Mouse (Mus musculus) layer of hippocampus, adult 18-20 months (tissue): ENCODE results near the gene Gm45521. TPM values are rescaled to one million over a fixed set of nuclear protein-coding genes. Genes with fewer than 3 reads are reported as not detected.

Source experiments
- DNase-seq, 2 experiments: peaks; one replicate each; pipeline ENCODE4 v3.0.0; 2022; ENCODE audit warnings: low spot score in 2 of 2
- long read RNA-seq: library from polyadenylated mRNA; stranded (forward); transcript quantifications from one replicate; pipeline ENCODE4 v2.0.0, GENCODE M21; 2021
- total RNA-seq, 2 experiments: library from RNA; stranded (reverse); gene quantifications; 2 replicates each; pipeline ENCODE4 v1.2.3; 2021

Gm45521 gene
- not detected for total RNA-seq
- long read RNA-seq = 0 reads

DNA sequence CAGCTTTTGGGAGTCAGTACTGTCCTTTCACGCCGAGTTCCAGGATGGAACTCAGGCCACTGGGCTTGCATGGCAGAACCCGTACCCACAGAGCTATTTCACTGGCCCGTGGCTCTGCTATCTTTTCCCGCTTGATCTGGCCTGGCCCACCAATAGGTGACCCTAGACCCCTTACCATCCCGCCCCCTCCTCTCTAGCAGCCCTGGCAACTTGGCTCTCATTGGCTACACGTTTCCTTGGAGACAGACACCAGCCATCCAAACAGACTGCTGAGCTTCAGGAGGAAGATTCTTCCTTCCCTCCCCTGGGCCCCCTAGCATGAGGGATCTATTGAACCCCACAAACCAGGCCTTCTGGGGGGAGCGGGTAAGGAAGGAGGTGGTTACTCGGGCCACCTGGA is at the start of gene Gm45521:
TSS of gene Gm45521 (plus strand) at position 240 of the 400 bp plus-strand sequence.
- DNase-seq = no peak

DNA sequence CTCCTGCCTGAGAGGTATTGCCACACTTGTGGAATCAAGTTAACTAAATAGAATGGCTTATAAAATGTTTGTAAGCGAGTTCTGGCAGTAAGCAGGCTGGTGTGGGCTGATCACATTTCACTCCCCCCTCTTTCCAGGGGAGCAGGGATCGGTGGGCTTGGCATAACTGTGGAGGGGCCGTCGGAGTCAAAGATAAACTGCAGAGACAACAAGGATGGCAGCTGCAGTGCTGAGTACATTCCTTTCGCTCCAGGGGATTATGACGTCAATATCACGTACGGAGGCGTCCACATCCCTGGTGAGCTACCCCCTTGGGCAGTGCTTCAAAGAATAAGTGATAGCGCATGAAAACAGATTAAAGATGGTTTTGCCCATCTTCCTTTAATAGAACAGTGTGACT is 47.6 kb upstream of the Gm45521 start:
- no peak for DNase-seq

DNA sequence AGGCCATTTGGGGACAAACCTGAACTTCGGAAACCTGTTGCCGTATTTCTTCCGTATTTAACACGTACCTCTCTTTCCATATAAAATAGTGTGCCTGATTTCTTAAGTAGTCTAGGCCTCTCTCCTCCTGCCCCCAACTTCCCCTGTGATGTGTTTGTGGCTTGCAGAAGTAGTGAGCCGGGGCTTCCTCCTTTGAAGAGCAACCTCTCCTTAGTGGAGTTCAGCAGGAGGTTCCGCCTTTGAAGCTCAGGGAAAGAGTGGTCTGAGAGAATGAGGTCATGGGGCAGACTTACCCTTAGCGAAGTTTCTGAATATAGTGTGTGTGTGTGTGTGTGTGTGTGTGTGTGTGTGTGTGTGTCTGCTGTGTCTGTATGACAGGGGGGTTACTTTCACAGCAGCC is 43.2 kb upstream of the Gm45521 start:
- no peak for DNase-seq

DNA sequence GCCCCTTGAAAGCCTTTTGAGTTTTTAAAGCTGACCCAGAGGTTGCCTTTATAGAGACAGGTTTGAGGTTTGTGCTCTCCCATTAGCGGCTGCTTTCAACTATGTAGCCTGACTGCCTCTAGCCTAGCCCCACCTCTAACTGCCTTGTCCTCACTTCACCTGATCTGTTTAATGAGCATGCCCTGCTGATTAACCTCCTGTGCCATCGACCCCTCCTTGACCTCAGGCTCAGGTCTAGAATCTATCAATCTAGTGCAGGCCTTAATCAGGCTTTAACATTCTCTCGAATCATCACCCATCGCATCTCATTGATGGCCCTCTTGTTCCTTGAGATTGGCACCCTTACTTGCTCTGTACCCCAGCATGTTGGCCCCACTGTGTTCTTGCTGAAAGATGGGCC is 42.6 kb upstream of the Gm45521 start:
- DNase-seq = no peak

DNA sequence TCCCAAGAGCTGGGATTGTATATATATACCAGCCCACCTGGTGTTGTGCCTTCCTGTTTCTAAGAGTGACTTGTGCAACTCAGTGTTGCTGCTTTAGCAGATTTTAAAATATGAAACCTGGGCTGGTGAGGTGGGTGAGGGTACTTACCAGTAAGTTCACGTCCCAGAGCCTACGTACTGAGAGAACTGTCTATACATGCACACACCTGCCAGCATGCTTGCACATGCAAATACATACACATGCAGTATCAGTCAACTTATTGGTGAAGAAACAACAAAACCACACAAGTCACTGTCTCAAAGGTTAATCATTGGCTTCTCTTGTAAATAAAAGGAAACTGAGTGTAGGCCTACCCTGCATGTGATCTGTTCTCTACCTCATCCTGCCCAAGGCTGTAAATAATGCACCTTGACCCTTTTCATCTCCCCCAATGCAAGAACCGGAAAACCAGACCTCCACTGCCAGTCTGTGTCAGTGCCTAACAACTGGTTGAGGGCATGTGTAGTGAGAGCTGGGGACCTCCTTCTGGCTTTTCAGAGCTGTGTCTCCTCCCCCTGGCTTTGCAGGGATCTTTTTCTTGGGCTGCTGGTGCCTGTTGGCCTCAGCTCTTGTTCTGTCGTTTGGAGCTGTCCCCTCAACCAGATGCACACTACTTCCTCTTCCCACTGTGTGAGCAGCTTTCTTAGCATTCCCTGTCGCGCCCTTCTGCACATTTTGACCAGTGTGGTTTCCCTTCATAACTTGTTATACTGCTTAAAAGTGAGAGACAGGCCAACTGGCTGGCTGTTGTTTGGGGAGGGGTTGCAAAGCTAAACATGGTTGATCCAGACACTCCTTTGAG is 38.7 kb upstream of the Gm45521 start:
- no peak for DNase-seq

DNA sequence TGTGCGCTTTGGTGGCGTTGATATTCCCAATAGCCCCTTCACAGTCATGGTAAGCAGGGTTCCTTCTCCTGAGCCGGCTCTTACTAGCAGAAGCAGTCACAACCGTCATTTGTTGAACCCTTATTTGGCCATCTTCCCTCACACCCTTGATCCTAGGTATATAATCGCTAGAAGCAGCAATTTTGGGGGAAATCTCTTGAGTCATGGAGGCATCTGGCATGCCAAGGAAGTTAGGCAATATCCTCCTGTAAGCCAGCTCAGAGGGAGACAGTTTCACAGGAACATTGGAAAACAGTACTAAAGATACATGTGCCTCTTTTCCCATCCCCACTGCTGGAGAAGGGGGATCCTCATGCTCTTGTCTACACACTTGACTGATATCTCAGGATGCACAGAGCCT is 37.8 kb upstream of the Gm45521 start:
- no peak for DNase-seq

DNA sequence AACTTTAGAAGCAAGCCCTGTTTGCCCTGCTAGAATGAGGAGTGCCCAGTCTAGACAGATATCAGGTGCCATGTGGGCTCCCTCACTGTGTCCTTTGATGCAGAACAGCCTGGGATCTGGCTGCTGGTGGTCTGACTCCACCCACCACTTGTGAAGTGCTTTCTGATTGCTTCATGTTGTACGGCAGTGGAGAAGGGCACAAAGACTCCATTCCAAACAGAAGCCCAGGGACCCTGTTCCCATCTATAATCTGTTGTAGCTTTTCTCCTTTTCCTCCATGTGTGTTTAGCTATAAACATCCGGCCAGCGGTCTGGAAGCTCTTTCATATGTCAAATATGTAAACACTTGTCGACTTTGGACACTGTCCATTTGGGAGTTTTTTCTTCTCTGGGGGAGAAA is 37.2 kb upstream of the Gm45521 start:
- DNase-seq = no peak

DNA sequence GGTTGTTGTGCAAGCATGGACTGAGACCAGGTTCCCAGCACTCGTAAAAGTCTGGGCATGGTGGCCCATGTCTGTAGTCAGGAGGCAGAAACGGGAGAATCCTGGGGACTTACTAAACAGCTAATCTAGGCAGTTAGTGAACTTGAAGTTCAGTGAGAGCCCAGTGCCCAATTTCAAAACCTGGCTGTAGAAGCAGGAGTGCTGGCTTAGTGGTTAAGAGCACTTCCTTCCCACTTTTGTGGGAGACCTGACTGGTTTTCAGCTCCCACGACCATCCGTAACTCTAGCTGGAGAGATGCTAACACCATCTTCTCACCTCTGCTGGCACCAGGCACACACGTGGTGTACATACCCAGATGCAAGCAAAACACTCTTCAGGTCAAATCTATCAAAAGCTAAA is 35.6 kb upstream of the Gm45521 start:
- DNase-seq = no peak

DNA sequence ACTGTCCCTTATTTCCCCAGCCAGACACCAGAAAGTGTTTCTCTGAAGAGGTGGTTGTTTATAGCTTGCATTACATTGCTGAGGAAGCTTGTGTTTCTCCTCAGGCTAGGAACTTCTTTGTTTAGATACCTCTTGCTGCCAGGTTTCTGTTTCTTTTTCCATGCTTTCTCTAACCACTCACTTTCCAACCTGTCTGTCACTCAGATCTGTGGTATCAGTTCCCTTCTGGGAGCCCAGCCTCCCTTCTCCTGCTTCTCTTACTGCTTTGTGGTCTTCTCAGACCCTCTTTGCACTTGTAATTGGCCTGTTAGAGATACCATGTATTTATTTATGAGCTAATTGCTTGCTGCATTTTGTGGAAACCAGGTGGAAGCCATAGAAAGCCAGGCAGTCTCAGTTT is 33.5 kb upstream of the Gm45521 start:
- DNase-seq = no peak

DNA sequence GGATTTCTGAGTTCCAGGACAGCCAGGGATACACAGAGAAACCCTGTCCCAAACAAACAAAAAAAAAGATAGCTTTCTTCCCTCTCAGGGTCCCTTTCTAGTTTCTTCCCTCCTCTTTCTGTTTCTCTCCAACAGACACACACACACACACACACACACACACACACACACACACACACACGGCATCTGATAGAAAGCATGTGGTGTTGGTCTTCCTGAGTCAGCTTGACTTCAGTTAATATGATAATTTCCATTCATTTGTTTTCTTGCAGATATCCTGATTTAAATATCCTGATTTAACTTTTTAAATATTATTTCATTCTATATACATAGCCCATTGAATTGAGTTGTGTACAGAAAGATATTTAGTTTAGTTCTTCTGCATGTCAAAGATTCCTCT is 28.7 kb upstream of the Gm45521 start:
- DNase-seq = no peak

DNA sequence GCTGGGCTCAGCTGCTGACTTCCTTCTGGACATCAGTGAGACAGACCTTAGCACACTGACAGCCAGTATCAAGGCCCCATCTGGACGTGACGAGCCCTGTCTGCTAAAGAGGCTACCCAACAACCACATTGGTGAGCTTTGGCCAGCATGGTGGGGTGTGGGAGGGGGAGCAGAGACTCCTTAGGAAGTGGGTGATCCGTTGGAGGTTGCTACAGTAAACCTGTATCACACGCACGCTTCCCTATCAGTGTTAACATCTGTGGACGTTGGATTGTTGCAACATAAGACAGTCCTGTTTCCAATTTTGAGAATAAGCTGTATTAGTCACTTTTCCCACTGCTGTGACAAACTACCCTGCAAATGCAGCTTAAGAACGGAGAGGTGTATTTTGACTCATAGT is 28.1 kb upstream of the Gm45521 start:
- no peak for DNase-seq

DNA sequence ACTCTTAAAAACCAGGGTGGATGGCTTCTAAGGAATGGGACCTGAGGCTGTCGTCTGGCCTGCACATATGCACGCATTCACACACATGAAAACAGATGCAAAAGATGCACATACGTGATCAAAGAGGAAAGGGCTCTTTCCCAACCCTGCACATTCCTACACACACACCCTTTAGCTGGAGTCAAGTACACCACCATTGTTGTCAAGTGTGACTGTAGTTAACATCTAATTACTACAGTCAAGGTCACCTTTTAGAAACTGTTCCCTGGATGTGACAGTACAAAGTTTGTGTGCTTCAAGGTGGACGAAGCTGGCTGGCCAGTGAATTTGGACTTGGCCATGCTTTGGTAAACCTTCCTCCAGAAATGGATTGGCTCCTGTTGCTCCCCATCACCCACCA is 24.9 kb upstream of the Gm45521 start:
- DNase-seq = no peak

DNA sequence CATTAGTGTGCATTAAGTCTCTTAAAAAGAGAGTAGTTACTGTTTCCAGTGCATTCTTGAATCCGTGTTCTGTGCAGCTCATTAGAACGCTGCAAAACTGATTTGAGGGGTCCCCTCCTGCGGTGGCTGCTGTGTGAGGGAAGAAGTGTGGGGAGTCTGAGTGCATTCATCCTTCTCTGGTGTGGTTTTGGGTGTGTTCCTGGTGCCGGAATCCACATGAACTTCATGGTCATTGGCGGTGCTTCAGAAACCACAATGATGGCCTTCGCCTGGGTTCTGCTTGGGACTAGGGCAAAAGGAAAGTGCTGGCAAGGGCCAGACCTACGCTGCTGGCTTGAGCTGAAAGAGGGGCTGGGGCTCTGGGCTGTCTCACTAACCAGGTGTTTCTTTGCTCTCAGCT is 22.9 kb upstream of the Gm45521 start:
- DNase-seq = no peak

DNA sequence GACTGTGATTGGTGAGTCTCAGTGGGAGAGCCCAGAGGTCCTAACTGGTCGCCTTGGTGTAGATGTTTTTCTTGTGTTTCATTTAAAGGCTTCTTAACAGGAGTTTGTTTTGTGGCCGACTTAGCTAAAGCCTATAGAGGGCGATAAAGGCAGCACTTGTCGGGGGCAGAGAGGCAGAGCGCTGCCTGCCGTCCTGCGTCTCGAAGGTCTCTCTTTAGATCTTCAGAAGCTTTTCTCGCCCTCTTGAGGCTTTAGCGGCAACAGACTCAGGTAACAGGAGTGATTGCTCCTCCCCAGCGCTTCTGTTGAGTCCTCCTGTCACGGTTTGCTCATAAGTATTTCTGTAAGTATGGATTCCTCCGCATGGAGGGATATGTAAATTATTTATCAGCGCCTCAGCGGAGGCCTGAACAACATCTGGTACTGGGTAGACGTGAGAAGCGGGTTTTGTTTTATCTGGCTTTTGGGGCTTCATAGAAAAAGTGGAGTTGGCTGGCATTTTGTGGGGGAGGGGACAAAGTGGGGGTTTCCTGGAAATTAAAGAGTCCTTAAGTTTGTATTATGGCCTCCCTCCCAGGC is 19.9 kb upstream of the Gm45521 start:
- peak in 1 of 2 experiments; percentile 23 for DNase-seq

DNA sequence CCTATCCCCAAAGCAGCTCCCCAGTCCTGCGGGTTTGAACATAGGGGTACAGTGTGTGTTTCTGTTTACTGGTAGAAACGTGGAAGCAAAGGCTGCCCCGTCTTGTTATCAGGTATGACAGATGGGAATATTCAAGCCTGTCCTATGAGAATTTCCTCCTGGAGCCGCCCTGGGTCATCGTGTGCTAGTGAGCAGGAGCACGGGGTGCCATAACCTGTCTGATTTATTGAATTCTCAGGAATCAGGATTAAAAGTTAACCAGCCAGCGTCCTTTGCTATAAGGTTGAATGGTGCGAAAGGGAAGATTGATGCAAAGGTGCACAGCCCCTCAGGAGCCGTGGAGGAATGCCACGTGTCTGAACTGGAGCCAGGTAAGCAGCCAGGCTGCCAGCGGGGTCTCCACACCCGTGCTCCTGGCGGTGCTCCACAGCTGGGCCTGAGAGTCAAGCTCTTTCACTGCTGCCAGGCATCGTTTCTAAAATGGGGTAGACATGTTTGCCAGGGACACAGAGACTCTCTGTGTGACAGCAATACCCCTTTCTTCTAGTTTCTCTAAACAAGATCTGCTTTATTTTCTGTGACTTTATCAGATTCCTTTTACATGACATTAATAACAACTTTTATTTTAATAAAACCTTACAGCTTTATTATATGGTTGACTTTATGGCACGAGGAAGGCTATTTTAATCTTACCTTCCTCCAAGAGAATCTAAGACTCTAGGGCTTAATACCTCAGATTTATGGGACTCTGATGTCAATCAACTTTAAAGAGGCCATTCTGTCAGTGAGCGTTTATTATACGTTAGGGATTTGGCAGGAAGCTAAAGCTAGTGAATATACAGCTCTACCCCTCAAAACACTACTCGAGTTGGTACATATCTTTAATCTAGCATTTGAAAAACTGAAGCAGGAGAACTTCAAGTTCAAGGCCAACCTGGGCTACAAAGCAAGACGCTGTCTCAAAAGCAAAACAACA is 18.0 kb upstream of the Gm45521 start:
- peak in 1 of 2 experiments; percentile 29 for DNase-seq

DNA sequence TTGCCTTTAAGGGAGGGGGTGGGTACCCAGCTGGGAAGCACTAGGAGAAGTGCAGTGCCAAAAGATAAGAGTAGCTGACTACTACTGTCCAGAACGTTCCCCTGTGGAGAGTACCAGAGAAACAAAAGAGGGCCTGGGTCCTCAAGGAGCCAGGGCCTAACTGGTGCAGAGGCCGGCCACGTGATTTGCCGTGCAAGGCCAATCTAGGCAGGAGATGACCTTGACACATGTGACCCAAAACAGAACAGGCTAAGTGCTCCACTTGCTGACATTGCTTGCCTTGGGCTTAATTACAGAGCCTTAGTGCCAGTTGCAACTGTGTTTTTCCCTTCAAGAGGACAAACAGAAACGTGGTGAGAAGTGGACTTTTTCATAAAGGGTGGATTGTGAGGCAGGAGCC is 15.7 kb upstream of the Gm45521 start:
- DNase-seq = no peak

DNA sequence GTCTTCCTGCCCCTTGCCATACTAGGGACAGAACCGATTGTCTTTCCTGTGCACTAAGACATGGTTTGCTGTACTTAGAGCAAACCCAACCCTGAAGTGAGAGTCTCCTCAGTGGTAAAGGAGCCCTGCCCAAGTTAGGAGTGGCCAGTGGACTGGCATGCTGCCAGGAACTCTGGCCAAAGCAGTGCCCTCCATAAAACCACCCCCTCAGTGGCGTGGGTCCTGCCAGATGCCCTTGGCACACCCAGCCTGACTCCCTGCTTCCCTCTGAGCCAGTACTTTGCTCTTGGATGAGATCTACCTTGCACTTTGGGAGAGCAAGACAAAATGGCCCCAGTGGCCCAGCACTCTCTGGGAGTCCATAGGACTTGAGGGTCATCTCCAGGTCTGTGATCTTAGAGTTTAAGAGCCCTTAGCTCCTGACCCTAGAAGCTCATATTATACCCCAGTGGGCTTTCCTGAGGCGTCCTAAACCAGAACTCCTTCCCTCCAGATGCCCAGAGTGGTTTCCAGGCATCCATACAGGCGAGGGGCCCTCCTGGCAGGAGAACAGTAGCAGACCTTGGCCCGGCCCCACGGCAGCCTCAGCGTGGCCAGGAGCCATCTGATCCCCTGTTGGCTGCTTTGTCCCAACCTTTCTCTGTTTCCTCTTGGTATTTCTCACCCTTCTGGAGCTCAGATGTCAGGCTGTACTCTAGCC is 13.8 kb upstream of the Gm45521 start:
- no peak for DNase-seq

DNA sequence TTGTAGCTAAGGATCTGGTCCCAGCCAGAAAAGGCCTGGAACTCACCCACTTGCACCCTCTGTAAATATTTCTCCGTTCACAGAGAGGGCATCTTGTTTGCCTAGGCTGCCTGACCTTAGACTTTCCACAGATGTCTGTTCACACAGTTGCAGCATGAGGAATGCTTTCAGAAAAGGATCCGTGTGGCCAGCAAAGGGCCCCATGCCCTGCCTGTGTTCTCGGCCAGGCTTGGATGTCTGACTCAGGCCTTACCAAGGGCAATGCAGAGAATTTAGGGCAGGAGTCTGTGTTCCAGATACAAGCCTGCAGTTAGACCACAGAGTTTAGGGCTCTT is 13.3 kb upstream of the Gm45521 start:
- no peak for DNase-seq

DNA sequence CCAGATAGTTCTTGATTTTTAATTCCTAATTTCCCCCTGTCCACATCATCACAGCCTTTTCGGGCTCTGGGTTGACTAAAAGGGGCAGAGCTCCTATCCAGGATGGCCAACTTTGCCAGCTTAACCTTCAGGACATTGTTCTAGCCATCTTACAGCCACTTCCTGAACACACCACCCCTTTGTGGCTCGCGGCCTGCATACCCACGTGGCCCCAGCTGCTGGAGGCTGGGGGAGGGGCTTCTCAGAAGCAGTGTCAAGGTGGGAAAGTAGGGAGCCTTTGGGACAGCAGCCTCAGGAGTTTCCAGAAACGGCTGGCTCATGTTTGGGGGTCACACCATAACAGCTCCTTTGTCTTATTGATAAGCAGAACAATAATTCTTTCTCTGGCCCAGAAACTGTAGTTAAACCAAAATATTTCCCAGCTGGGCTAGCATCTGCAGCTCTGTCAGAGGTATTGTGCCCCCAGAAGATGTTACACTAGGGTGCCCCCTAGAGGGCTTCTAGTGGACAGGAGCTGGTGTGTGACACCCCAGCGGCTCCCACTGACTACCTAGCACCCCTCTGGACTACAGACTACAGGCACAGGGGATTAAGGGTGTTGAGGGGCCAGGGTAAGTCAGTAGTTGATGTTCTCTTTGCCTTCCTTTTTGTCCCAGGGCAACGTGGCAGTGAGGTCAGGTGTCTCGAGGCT is 12.6 kb upstream of the Gm45521 start:
- DNase-seq = peak in 1 of 2 experiments; percentile 50

DNA sequence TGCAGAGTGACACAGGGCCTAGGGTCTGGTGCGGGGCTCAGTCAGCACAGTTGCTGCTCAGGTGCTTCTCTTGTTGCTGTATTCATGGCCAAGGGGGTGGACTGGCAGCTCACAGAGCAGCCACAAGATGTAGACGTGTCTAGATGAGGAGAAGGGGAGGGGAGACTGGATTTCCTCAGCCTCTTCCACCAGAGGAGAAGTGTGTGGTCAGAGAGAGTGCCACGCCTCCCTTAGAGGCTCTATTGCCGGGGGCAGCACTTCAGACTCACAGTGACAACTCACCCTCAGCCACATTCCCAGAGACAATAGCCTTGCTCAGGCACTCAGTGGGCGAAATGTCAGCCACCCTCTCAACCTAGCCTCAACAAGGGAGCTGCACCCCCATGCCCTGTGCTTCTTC is 11.8 kb upstream of the Gm45521 start:
- DNase-seq = no peak

DNA sequence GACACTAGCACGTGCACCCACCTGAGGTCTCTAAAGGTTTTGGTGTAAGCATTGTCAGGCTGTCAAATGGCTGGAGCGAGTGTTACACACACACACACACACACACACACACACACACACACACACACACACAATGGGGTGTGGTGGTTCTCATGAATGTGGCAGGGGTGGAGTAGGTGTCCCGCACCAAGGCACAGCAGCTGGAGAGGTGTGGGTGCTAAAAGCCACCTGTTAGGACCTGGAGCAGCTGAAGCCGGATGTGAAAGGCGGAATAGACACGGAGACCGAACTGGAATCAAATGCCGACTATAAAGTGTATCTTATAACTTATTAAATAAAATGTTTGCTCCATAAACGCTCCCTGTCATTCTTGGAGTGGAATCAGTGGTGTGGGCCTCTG is 5.9 kb upstream of the Gm45521 start:
- DNase-seq = no peak
